Mouse (Mus musculus) lung, postnatal 0 days (tissue): ENCODE measurements around the gene Arhgap25.

ENCODE experiments used
- CTCF ChIP-seq: IDR thresholded peaks from 2 replicates; pipeline ENCODE4 v1.5.1; 2016; ENCODE audit warnings: antibody characterized with exemption, mild to moderate bottlenecking
- EP300 ChIP-seq: IDR thresholded peaks from 2 replicates; pipeline ENCODE4 v1.6.1; 2016; ENCODE audit warnings: antibody characterized with exemption, mild to moderate bottlenecking, control low read depth

DNA sequence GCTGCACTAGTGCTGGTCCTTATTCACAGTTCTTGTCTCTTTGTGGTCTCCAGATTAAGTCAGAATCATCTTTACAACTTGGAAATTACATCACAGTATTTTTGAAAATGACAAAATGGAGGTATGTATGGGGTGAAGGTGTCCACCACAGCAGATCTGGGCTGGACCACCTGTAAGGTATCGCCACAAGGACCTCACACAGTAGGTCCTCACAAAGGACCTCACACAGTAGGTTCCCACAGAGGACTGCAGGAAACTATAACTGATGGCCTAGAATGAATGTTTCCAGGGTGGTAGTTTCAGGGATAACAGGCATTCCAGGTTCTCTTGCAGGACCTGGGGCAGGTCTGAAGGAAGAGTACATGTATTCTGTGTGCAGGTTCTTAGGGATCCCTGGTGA lies 65.7 kb downstream of the Arhgap25 start:
- TF ChIP-seq EP300 (no peak), CTCF (no peak)
